Mouse (Mus musculus) heart, embryonic 11.5 days (tissue): ENCODE data around the gene Tmem205. TPM values are rescaled to one million over a fixed set of nuclear protein-coding genes. Genes with fewer than 3 reads are reported as not detected.

ENCODE experiments used
- ATAC-seq: fragments of 200-750 bp; cut with Nextera tagmentation; replicated peaks from 2 replicates; pipeline ENCODE4 v1.8.0; 2017; ENCODE audit warnings: moderate library complexity; ENCODE audit not compliant: insufficient number of reproducible peaks, low FRiP score, low TSS enrichment
- H3K27ac ChIP-seq: fragments of 300-500 bp; sonication (generic); 2 replicates; pipeline ENCODE4 v1.5.1; 2014; ENCODE audit warnings: mild to moderate bottlenecking, low read depth, low read length
- H3K27me3 ChIP-seq: fragments of 300-500 bp; sonication (generic); 2 replicates; pipeline ENCODE4 v1.6.1; 2014; ENCODE audit warnings: mild to moderate bottlenecking, low read length, mixed read lengths; ENCODE audit not compliant: control insufficient read depth, insufficient read depth
- H3K36me3 ChIP-seq: fragments of 300-500 bp; sonication (generic); 2 replicates; pipeline ENCODE4 v1.6.1; 2014; ENCODE audit warnings: mild to moderate bottlenecking, low read length, moderate library complexity, mixed read lengths; ENCODE audit not compliant: control insufficient read depth, insufficient read depth
- H3K4me1 ChIP-seq: fragments of 300-500 bp; sonication (generic); 2 replicates; pipeline ENCODE4 v1.6.1; 2014; ENCODE audit warnings: low read length; ENCODE audit not compliant: control insufficient read depth, insufficient read depth
- H3K4me2 ChIP-seq: fragments of 300-500 bp; sonication (generic); 2 replicates; pipeline ENCODE4 v1.6.1; 2014; ENCODE audit warnings: mild to moderate bottlenecking, moderate library complexity
- H3K4me3 ChIP-seq: fragments of 300-500 bp; sonication (generic); 2 replicates; pipeline ENCODE4 v1.5.1; 2014; ENCODE audit warnings: low read depth, low read length
- H3K9ac ChIP-seq: fragments of 300-500 bp; sonication (generic); 2 replicates; pipeline ENCODE4 v1.6.1; 2014; ENCODE audit warnings: mild to moderate bottlenecking, low read depth, low read length, moderate library complexity
- H3K9me3 ChIP-seq: fragments of 300-500 bp; sonication (generic); replicated peaks from 2 replicates; pipeline ENCODE4 v1.6.1; 2016; ENCODE audit warnings: low read length; ENCODE audit not compliant: control insufficient read depth
- WGBS: fragments of 180-500 bp; shearing (Covaris S2); extraction: QIAGEN DNeasy Blood & Tissue Kit; methylation state at CpG from one replicate; pipeline ENCODE4 v1.1.7; 2014; ENCODE audit not compliant: insufficient replicate concordance; 5-methylcytosine and 5-hydroxymethylcytosine counted together
- polyA plus RNA-seq: library from polyadenylated mRNA; unstranded; fragments of >200 nt; fragmentation: Nextera tagmentation; extraction: Ambion mirVana; gene quantifications from 2 replicates; pipeline ENCODE4 v1.2.1, GENCODE M21; 2014

Gene Tmem205
- polyA plus RNA-seq, 1 experiment from 2014 or later, result 39.0 TPM

- WGBS, result 61% methylated on average over 3 of the region's 3 CpGs
- H3K27me3 ChIP-seq, result peaks cover 22% of the 10 kb centered on the region
- no peak overlapping the region for H3K4me2 ChIP-seq
- no peaks in the 10 kb centered on the region for H3K36me3 ChIP-seq
- ATAC-seq, result no peak
- H3K27ac ChIP-seq, result no peak overlapping the region
- H3K9ac ChIP-seq, result no peak overlapping the region
- H3K4me3 ChIP-seq, result no peak overlapping the region
- peaks cover 3% of the 10 kb centered on the region; the same call in 1 of the 2 replicates for H3K4me1 ChIP-seq
- no peaks in the 10 kb centered on the region for H3K9me3 ChIP-seq
These were observed 24.6 kb upstream of the Tmem205 start for GRCm38 (mm10) chr9:21951977-21952376.

- Histone ChIP-seq H3K27me3 (peaks cover 28% of the 10 kb centered on the region), H3K4me2 (no peak overlapping the region), H3K27ac (no peak overlapping the region), H3K9ac (no peak overlapping the region), H3K4me1 (peaks cover 3% of the 10 kb centered on the region; the same call in 1 of the 2 replicates), H3K36me3 (no peaks in the 10 kb centered on the region), H3K9me3 (no peaks in the 10 kb centered on the region), H3K4me3 (no peak overlapping the region)
- WGBS, result 17% methylated on average over 11 of the region's 11 CpGs
- no peak for ATAC-seq
These were observed 23.0 kb upstream of the Tmem205 start for GRCm38 (mm10) chr9:21950322-21950721.

- Histone ChIP-seq H3K36me3 (no peaks in the 10 kb centered on the region), H3K4me2 (no peak overlapping the region), H3K4me3 (no peak overlapping the region), H3K9ac (no peak overlapping the region), H3K27me3 (peaks cover 36% of the 10 kb centered on the region), H3K27ac (no peak overlapping the region), H3K4me1 (peaks cover 3% of the 10 kb centered on the region; the same call in 1 of the 2 replicates), H3K9me3 (no peaks in the 10 kb centered on the region)
- WGBS, result 64% methylated on average over 6 of the region's 6 CpGs
- no peak for ATAC-seq
These were observed 21.4 kb upstream of the Tmem205 start for GRCm38 (mm10) chr9:21948790-21949189.

GRCm38 (mm10) chr9:21948146-21948545, 20.8 kb upstream of the Tmem205 start:
- no peak overlapping the region for H3K27ac ChIP-seq
- H3K4me1 ChIP-seq, result peaks cover 3% of the 10 kb centered on the region; the same call in 1 of the 2 replicates
- no peak overlapping the region for H3K4me3 ChIP-seq
- peaks cover 42% of the 10 kb centered on the region for H3K27me3 ChIP-seq
- H3K9ac ChIP-seq, result no peak overlapping the region
- no peak for ATAC-seq
- no peaks in the 10 kb centered on the region for H3K9me3 ChIP-seq
- no peaks in the 10 kb centered on the region for H3K36me3 ChIP-seq
- no peak overlapping the region for H3K4me2 ChIP-seq
- WGBS, result 45% methylated on average over 8 of the region's 8 CpGs

- peaks cover 42% of the 10 kb centered on the region for H3K27me3 ChIP-seq
- H3K4me3 ChIP-seq, result no peak overlapping the region
- H3K36me3 ChIP-seq, result no peaks in the 10 kb centered on the region
- H3K9ac ChIP-seq, result no peak overlapping the region
- H3K27ac ChIP-seq, result no peak overlapping the region
- H3K4me2 ChIP-seq, result peak overlapping the region; percentile 50
- H3K9me3 ChIP-seq, result no peaks in the 10 kb centered on the region
- WGBS, result 3% methylated on average over 28 of the region's 28 CpGs
- H3K4me1 ChIP-seq, result peaks cover 3% of the 10 kb centered on the region; the same call in 1 of the 2 replicates
- no peak for ATAC-seq
These were observed 20.3 kb upstream of the Tmem205 start for GRCm38 (mm10) chr9:21947540-21948130.

- Histone ChIP-seq H3K4me2 (peak overlapping the region; percentile 27; the same call in 1 of the 2 replicates), H3K9me3 (no peaks in the 10 kb centered on the region), H3K36me3 (no peaks in the 10 kb centered on the region), H3K27ac (no peak overlapping the region), H3K9ac (no peak overlapping the region), H3K4me1 (peaks cover 3% of the 10 kb centered on the region; the same call in 1 of the 2 replicates), H3K27me3 (peaks cover 42% of the 10 kb centered on the region), H3K4me3 (no peak overlapping the region)
- ATAC-seq, result no peak
- WGBS, result 10% methylated on average over 23 of the region's 23 CpGs
These were observed 16.9 kb upstream of the Tmem205 start for GRCm38 (mm10) chr9:21944267-21944666.

- Histone ChIP-seq H3K4me3 (no peak overlapping the region), H3K27me3 (peaks cover 36% of the 10 kb centered on the region), H3K9me3 (no peaks in the 10 kb centered on the region), H3K36me3 (no peaks in the 10 kb centered on the region), H3K9ac (no peak overlapping the region), H3K27ac (no peak overlapping the region), H3K4me2 (no peak overlapping the region), H3K4me1 (peaks cover 3% of the 10 kb centered on the region; the same call in 1 of the 2 replicates)
- WGBS, result 37% methylated on average over 12 of the region's 12 CpGs
- no peak for ATAC-seq
These were observed 16.3 kb upstream of the Tmem205 start for GRCm38 (mm10) chr9:21943638-21944037.

- no peaks in the 10 kb centered on the region for H3K9me3 ChIP-seq
- no peak overlapping the region for H3K9ac ChIP-seq
- ATAC-seq, result no peak; the same call in 1 of the 2 replicates
- peaks cover 3% of the 10 kb centered on the region; the same call in 1 of the 2 replicates for H3K4me1 ChIP-seq
- H3K27me3 ChIP-seq, result peaks cover 30% of the 10 kb centered on the region
- no peak overlapping the region for H3K4me3 ChIP-seq
- no peak overlapping the region for H3K27ac ChIP-seq
- no peak overlapping the region for H3K4me2 ChIP-seq
- H3K36me3 ChIP-seq, result no peaks in the 10 kb centered on the region
- 61% methylated on average over 12 of the region's 12 CpGs for WGBS
These were observed 15.7 kb upstream of the Tmem205 start for GRCm38 (mm10) chr9:21943046-21943445.
